Mouse (Mus musculus) T-helper 1 cell (primary cell): ENCODE results near the gene Il17a.
"Not testable (repeated sequence)": the region's sequence is repeated elsewhere in the genome, so short reads cannot be mapped to it uniquely, and the experiment has no call there.

Experiments used
- in situ Hi-C: fragments of 300-600 bp; cut with MboI, MseI; formaldehyde crosslinking; loops from one replicate; pipeline ENCODE4 v1.15.1; 2025; ENCODE audit warnings: high pct_unique_total_duplicates

The Il17a gene

GRCm38 (mm10) chr1:20730903-20731302, at the start of gene Il17a:
Gene Il17a, plus strand, starts transcription at chr1:20730905.
- in situ Hi-C loops, result no loop called here

- in situ Hi-C loops, result no loop called here
These were observed 47.9 kb upstream of the Il17a start for GRCm38 (mm10) chr1:20682849-20683248.

GRCm38 (mm10) chr1:20683386-20683785, 47.3 kb upstream of the Il17a start:
- in situ Hi-C loops, result no loop called here

- in situ Hi-C loops, result no loop called here
These were observed 46.9 kb upstream of the Il17a start for GRCm38 (mm10) chr1:20683853-20684252.

- in situ Hi-C loops, result no loop called here
These were observed 46.3 kb upstream of the Il17a start for GRCm38 (mm10) chr1:20684403-20684802.

GRCm38 (mm10) chr1:20685393-20685792, 45.3 kb upstream of the Il17a start:
- in situ Hi-C loops, result loop anchor here (5.0 kb wide), 1 partner anchor 62 kb away; no protein-coding TSS in a partner anchor

GRCm38 (mm10) chr1:20685907-20686306, 44.8 kb upstream of the Il17a start:
- in situ Hi-C loops, result loop anchor here (5.0 kb wide), 1 partner anchor 61 kb away; no protein-coding TSS in a partner anchor

- in situ Hi-C loops, result no loop called here
These were observed 39.4 kb upstream of the Il17a start for GRCm38 (mm10) chr1:20691336-20691735.

GRCm38 (mm10) chr1:20693634-20694313, 36.9 kb upstream of the Il17a start:
- in situ Hi-C loops, result no loop called here

- in situ Hi-C loops, result loop anchor here (5.0 kb wide), 1 partner anchor 102 kb away; no protein-coding TSS in a partner anchor
These were observed 30.7 kb upstream of the Il17a start for GRCm38 (mm10) chr1:20700011-20700410.

- in situ Hi-C loops, result no loop called here
These were observed 5.9 kb downstream of the Il17a start for GRCm38 (mm10) chr1:20736572-20736971.

- in situ Hi-C loops, result no loop called here
These were observed 7.8 kb downstream of the Il17a start for GRCm38 (mm10) chr1:20738483-20738882.

GRCm38 (mm10) chr1:20740496-20740998, 9.8 kb downstream of the Il17a start:
- in situ Hi-C loops, result no loop called here

- in situ Hi-C loops, result no loop called here
These were observed 23.7 kb downstream of the Il17a start for GRCm38 (mm10) chr1:20754439-20754838.

- in situ Hi-C loops, result no loop called here
These were observed 26.9 kb downstream of the Il17a start for GRCm38 (mm10) chr1:20757586-20757985.

GRCm38 (mm10) chr1:20759799-20760198, 29.1 kb downstream of the Il17a start:
- in situ Hi-C loops, result no loop called here

GRCm38 (mm10) chr1:20760331-20760730, 29.6 kb downstream of the Il17a start:
- in situ Hi-C loops, result no loop called here

- in situ Hi-C loops, result no loop called here
These were observed 30.7 kb downstream of the Il17a start for GRCm38 (mm10) chr1:20761411-20761810.

GRCm38 (mm10) chr1:20766526-20766925, 35.8 kb downstream of the Il17a start:
- in situ Hi-C loops, result no loop called here

GRCm38 (mm10) chr1:20774026-20774730, 43.5 kb downstream of the Il17a start:
- in situ Hi-C loops, result not testable (repeated sequence)

- in situ Hi-C loops, result no loop called here
These were observed 47.7 kb downstream of the Il17a start for GRCm38 (mm10) chr1:20778366-20778765.
